Mouse (Mus musculus): ENCODE data around the gene Plet1.

DNA sequence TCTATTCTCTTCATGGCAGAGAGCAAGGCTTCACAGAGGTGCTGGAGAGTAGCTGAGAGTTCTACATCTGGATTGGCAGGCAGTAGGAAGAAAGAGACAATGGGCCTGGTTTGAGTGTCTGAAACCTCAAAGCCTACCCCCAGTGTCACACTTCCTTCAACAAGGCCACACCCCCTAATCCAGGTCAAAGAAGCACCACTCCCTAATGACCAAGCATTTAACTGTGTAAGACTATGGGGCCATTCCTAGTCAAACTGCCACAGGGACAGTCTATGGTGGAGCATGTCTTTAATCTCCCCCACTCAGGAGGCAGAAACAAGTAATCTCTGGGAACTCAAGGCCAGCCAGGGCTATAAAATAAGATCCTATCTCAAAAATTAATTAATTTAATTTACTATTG, 3.5 kb upstream of the Plet1 start:
- TF ChIP-seq EP300 (IDR thresholded peaks at IDR 0.05; ENCODE audit: low read length), result no peak
- TF ChIP-seq GABPA (IDR thresholded peaks at IDR 0.05; ENCODE audit: insufficient replicate concordance, low read depth, low read length), result no peak
- no peak for TF ChIP-seq POLR2A (IDR thresholded peaks at IDR 0.05; ENCODE audit: low read depth, low read length)
- no peak for TF ChIP-seq CTCF (conservative IDR thresholded peaks at IDR 0.05 in 1 of 2, IDR thresholded peaks at IDR 0.05 in 1 of 2; ENCODE audit: low read depth in 2 of 2, low read length in 2 of 2)
- no peak for TF ChIP-seq NELFE (IDR thresholded peaks at IDR 0.05; ENCODE audit: low read depth, low read length)
- no peak for TF ChIP-seq MEF2A (IDR thresholded peaks at IDR 0.05; ENCODE audit: borderline replicate concordance, low read depth, low read length)
- no peak for TF ChIP-seq NRF1 (IDR thresholded peaks at IDR 0.05; ENCODE audit: low read depth, low read length)
- no peak for TF ChIP-seq MAX (IDR thresholded peaks at IDR 0.05; ENCODE audit: low read length)
- TF ChIP-seq RCOR1 (conservative IDR thresholded peaks at IDR 0.05; ENCODE audit: low read depth, low read length), result no peak
- TF ChIP-seq ETS1 (conservative IDR thresholded peaks at IDR 0.05; ENCODE audit: low read depth, low read length), result no peak
- no peak for TF ChIP-seq RAD21 (IDR thresholded peaks at IDR 0.05; ENCODE audit: low read depth, low read length)
- TF ChIP-seq MAFK (IDR thresholded peaks at IDR 0.05; ENCODE audit: insufficient replicate concordance, low read length), result no peak

Data from CH12.LX (cell line).